Mouse (Mus musculus) left cerebral cortex, postnatal 25 days (tissue): Measurements from ENCODE around the gene Zcchc12. TPM values are rescaled to one million over a fixed set of nuclear protein-coding genes. Genes with fewer than 3 reads are reported as not detected.

Experiments
- total RNA-seq, 2 experiments: library from RNA; stranded (reverse); gene quantifications; 2 replicates each; pipeline ENCODE4 v1.2.3; 2021

Gene Zcchc12
- total RNA-seq, 2 experiments from 2014 or later = 57.8 to 70.7 TPM

Other genes with a start within 250 kb of the Zcchc12 start
- 1 to 10 TPM; 4.0 to 4.8 TPM for gene Il13ra1, start 83.8 kb upstream of the Zcchc12 start, total RNA-seq
- gene Lonrf3, start 132.4 kb downstream of the Zcchc12 start, total RNA-seq = 10 to 100 TPM; 12.3 to 13.9 TPM
- not detected for gene Gm6268, start 205.4 kb downstream of the Zcchc12 start, total RNA-seq